Mouse (Mus musculus) cerebral cortex, adult 2 months (tissue): ENCODE results near the gene Nrcam.

Experiments used
- WGBS: fragments of 180-500 bp; shearing (Covaris S2); methylation state at CpG from one replicate; pipeline ENCODE4 v1.1.7; 2018; 5-methylcytosine and 5-hydroxymethylcytosine counted together

Gene Nrcam

GRCm38 (mm10) chr12:44328381-44329315, at the start of gene Nrcam:
Gene Nrcam (plus strand): TSS chr12:44328885.
- WGBS = 2% methylated on average over 74 of the region's 74 CpGs

DNA sequence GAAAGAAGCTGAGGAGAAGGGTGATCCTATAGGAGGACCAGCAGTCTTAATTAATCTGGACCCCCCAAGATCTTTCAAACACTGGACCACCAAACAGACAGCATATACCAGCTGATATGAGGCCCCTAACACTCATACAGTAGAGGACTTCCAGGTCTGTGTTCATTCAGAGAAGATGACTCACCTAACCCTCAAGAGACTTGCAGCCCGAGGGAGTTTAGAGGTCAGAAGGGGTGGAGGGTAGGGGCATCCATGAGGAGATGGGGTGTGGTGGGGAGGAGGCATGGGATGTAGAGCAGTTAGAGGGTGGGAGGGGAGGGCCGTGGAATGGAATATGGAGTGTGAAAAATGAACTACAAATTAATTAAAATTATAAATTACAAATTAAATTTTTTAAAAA, 48.5 kb upstream of the Nrcam start:
- WGBS = 81% methylated on average over 2 of the region's 2 CpGs

DNA sequence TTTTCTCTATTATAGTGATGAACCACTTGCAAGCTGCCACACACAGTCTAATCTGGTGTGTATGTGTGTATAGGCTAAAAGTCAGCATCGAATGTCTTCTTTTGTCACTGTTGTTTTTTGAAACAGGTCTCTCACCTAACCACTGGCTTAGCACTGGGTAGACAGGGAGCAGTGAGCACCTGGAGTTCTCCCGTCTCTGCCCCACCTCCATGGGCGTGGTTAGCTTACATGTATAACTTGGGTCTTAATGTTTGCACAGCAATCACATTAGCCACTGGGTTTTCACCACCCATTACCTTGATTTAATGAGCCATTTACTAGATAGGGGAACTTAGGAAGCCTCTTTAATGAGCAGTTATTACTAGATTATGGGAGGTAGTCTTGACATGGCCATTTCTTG, 47.2 kb upstream of the Nrcam start:
- 88% methylated on average over 3 of the region's 3 CpGs for WGBS

DNA sequence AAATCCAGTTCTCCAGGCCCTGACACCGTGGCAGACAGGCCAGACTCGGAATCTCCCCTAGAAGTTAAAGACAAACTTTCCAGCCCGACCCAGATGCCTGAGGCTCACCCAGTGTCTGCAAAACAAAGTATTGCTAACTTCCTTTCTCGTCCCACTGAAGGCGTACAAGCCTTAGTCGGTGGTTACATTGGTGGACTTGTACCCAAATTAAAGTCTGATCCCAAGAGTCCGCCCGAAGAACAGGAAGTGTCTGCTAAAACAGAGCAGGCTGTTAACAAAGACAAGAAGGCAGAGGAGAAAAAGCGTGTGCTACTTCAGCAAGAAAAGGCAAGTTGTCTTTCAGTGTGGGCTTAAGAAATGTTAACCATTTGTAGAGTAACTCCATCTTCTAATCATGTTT, 45.3 kb upstream of the Nrcam start:
- WGBS = 45% methylated on average over 9 of the region's 9 CpGs

DNA sequence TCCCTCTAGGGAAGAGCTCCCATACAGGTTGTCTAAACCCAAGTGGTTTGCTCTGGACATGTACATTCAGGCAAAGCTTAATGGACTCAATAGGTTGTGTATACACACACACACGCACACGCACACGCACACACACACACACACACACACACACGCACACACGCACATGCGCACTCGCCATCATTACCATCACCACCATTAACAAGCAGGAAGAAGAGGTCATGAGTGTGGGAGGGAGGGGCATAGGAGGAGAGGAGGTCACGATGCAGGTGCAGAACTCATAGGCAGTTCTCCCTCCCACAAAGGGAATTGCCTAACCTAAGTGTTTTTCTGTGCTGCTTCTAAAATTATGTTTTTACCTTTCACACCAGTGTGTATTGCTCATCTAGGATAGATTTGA, 41.7 kb upstream of the Nrcam start:
- 94% methylated on average over 8 of the region's 8 CpGs for WGBS

DNA sequence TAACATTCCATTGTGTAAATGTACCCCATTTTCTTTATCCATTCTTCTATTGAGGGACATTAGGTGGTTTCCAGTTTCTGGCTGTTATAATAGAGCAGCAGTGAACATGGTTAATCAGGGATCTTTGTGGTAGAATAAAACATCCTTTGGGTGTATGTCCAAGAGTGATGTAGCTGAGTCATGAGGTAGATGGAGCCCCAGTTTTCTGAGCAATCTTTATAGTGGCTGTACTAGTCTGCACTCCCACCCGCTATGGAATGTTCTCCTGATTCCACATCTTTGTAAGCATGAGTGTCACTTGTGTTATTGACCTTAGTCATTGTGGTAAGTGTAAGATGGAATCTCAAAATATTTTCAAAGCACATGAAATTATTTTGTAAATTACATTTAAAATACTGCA, 24.7 kb upstream of the Nrcam start:
- WGBS = 67% methylated on average over 1 of the region's 1 CpGs

GRCm38 (mm10) chr12:44304869-44305268, 23.8 kb upstream of the Nrcam start:
- 55% methylated on average over 5 of the region's 5 CpGs for WGBS

DNA sequence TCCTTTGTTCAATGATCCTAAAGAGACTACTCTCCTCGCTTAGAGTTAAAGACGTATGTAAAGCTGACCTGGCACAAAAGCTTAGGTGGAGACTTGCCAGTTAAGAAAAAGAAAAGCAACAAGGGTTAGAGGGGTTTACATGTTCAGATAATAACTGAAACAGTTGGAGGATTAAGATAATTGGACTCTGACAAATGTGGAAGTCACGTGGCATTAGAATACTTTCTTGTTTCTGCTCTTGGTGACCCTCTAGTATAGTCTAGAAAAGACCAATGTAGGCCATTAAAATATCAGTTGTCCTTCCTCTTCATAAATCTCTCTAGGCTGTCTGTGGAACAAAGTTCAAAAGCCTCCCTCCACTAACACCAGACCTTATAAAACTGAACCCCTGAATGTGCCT, 20.5 kb upstream of the Nrcam start:
- WGBS = 76% methylated on average over 3 of the region's 3 CpGs

GRCm38 (mm10) chr12:44315212-44315611, 13.5 kb upstream of the Nrcam start:
- WGBS = 92% methylated on average over 2 of the region's 2 CpGs

DNA sequence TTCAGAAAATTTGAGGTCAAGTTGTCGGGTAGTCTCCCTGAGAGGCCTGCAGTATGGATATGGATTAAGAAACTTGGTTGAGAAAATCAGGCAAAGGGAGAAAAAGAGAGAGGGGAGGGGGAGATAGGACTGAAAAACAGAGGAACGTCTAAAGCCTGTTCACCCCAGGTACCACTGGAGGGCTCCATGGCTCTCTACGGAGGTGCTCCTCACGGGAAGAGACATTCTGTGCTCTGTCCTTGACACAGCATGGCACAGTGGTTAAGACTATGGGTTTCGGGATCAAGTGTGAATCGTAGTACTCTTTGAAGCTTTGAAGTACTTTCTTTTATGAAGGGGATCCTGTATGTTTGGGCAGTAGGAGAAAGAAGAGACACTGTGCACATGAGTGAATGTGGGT, 1.2 kb upstream of the Nrcam start:
- 29% methylated on average over 6 of the region's 6 CpGs for WGBS

- WGBS = under 1% methylated on average over 61 of the region's 61 CpGs
Observed at GRCm38 (mm10) chr12:44329316-44330215, 881 bp downstream of the Nrcam start.

- WGBS = 3% methylated on average over 9 of the region's 9 CpGs
Observed at GRCm38 (mm10) chr12:44330216-44330719, 1.6 kb downstream of the Nrcam start.

DNA sequence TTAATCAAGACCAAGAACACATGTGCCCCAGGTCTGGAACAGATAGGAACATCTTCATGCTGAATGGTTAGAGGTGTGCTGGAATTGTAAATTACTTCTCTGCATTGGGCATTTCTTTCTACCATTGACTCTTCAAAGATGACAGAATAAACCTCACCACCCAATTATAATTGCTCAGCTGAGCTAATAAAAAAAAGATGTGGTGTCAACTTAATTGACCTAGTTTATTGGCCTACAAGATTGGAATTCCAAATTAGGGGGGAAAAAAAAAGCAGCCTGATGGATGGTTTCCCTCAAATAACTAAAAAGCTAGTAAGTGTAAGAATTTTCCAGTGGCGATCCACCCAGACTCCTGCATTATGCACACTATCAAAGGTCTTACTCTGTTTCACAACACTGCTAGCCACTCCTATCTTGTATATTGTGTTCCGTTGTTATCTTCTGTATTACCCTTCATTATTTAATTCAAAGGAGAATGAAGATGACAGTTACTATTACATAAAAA, 8.5 kb downstream of the Nrcam start:
- WGBS = 67% methylated on average over 2 of the region's 2 CpGs

GRCm38 (mm10) chr12:44338195-44338622, 9.5 kb downstream of the Nrcam start:
- 38% methylated on average over 8 of the region's 8 CpGs for WGBS

DNA sequence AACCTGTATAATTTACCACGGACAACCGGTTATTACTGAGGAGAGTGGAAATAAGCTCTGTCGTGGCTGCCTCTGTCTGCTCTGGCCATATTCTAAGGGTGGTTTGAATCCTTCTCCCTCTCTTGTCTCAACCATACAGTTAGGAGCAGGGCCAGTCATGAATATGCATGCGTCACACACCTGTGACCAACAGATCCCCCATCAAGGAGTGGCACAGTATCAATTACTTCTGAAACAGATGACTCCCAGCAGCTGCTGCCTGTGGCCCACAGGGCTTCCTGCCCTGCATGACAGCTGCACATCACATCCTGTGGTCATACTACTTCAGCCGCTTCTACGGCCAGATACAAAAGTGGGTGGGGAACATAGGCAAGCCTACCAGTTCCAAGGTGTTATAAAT, 15.4 kb downstream of the Nrcam start:
- 64% methylated on average over 6 of the region's 6 CpGs for WGBS

DNA sequence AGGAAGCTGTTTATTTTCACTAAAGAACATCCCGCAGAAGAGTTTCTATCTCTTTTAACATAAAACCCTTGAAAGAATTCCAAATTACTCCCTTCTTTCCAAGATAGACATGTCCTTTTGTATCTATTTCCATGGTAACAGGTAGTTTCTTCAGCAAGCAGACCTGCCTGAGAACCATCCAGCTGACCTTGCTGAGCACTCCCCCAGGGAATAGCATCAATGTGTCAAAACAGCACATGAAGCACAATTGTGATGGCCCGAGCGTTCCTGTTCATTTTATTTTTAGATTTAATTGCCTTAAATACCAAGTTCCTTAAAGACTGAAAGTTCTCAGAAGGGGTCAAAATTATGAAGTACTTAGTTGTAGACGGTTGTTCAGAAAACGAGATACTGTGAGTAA, 16.6 kb downstream of the Nrcam start:
- WGBS = 35% methylated on average over 5 of the region's 5 CpGs

- 56% methylated on average over 3 of the region's 3 CpGs for WGBS
Observed at GRCm38 (mm10) chr12:44346143-44346542, 17.5 kb downstream of the Nrcam start.

DNA sequence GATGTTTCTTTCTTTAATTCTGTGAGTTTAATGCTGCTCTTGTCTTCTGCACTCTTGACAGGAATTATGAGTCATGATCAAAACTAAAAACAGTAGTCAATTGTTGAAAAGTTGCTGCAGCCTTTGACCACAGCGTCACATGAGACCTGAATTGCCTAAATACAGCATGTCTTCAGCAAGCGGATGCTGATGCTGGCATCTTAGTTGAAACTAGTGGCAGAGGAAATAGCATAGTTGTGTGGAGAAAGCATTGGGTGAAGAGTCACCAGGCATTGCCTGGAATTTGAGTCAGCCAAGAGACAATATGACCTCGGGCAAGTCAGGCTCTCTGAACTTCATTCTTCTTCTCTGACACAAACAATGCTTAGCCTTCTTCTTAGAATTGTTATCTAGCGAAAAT, 26.4 kb downstream of the Nrcam start:
- 74% methylated on average over 4 of the region's 4 CpGs for WGBS

DNA sequence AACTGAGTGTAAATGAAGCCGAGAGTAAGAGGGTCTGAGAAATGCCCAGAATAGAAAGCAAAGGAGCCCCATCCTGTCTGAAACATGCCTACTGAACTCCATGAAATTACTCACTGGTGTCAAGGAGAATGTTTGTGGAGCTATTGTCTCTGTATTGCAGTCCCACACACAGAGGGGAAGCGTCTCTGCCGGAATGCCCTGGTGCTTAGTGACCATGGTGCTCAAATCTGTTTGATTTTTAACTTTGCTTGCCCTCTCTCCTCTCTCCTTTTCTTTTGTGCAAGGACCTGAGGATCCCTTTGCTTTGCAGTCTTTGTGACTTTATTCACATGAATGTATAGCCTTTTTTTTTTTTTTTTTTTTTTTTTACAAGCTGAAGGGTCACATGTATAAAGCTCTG, 28.8 kb downstream of the Nrcam start:
- WGBS = 44% methylated on average over 3 of the region's 3 CpGs

GRCm38 (mm10) chr12:44357881-44358280, 29.2 kb downstream of the Nrcam start:
- WGBS = 66% methylated on average over 1 of the region's 1 CpGs

DNA sequence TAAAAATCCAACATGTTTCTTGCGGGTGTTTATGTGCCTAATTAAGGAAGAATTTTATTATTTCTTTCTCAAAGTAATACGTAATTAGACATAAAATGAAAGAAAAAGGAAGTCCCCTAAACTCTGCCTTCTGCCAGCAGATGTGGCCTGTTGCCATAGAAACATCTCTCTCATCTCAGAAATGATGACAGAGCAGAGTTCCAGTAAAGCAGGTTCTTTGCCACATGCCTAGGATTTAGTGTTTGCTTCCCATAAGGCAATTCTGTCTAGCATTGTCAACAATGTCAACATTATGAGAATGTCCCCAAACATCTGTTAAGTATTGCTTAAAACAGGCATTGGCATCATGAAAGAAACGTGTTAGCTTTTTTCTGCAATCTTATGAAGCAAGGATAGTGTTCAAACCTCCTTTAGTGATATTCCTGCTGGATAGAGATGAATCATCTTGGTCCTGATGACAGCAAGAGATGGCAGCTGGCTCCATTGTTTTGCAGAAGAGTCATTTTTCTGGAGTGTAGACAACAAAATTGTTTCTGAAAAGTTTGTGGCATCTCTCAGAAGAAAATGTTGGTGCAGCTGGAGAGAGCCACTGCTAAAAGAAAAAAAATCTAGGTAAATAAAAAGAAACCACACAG, 42.5 kb downstream of the Nrcam start:
- WGBS = 17% methylated on average over 3 of the region's 3 CpGs

DNA sequence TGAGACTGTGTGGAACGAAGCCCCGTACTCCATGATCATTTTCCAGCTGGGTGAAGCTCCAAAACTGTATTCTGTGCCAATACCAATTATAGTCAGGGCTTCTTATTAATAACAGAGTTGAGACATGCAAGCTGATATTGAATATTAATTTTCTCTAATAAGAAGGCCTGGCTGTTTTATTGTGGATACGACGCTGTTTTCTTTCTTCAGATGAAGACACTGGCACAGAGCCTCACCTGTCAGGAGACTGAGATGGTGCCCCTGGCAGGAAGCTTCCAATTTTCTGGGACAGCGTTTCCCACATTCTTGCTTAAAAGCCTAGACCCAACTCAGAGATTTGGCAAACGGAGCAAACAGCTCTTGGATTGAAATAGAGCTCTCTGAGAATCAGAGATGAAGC, 47.3 kb downstream of the Nrcam start:
- WGBS = 41% methylated on average over 6 of the region's 6 CpGs
